Mouse (Mus musculus) heart, postnatal 10 days (tissue): ENCODE data around the gene Arid1b. TPM values are rescaled to one million over a fixed set of nuclear protein-coding genes. Genes with fewer than 3 reads are reported as not detected.

Source experiments
- DNase-seq, 2 experiments: peaks; one replicate each; pipeline ENCODE4 v3.0.0; 2021
- intact Hi-C: fragments of 180-260 bp; cut with DNase I; formaldehyde crosslinking; loops from one replicate; pipeline ENCODE4 v1.15.1; 2025
- total RNA-seq, 2 experiments: library from RNA; stranded (reverse); gene quantifications; 2 replicates each; pipeline ENCODE4 v1.2.3; 2021

Gene Arid1b
- total RNA-seq, 2 experiments from 2014 or later: 38.9 to 41.4 TPM

GRCm38 (mm10) chr17:5012091-5012490, 18.0 kb downstream of the Arid1b start:
- intact Hi-C loops: no loop called here
- DNase-seq: no peak

GRCm38 (mm10) chr17:5012517-5012916, 18.4 kb downstream of the Arid1b start:
- no peak for DNase-seq
- intact Hi-C loops: no loop called here

- intact Hi-C loops: no loop called here
- no peak for DNase-seq
Observed at GRCm38 (mm10) chr17:5014327-5014957, 20.3 kb downstream of the Arid1b start.

- DNase-seq: no peak
- intact Hi-C loops: no loop called here
Observed at GRCm38 (mm10) chr17:5016404-5016803, 22.3 kb downstream of the Arid1b start.

- no peak for DNase-seq
- intact Hi-C loops: no loop called here
Observed at GRCm38 (mm10) chr17:5017065-5017464, 22.9 kb downstream of the Arid1b start.

GRCm38 (mm10) chr17:5021303-5022003, 27.3 kb downstream of the Arid1b start:
- no peak for DNase-seq
- intact Hi-C loops: no loop called here

GRCm38 (mm10) chr17:5022019-5022544, 27.9 kb downstream of the Arid1b start:
- no peak for DNase-seq
- intact Hi-C loops: no loop called here

- no peak for DNase-seq
- intact Hi-C loops: no loop called here
Observed at GRCm38 (mm10) chr17:5023745-5024144, 29.6 kb downstream of the Arid1b start.

GRCm38 (mm10) chr17:5025400-5025799, 31.3 kb downstream of the Arid1b start:
- intact Hi-C loops: no loop called here
- no peak for DNase-seq

- intact Hi-C loops: no loop called here
- DNase-seq: no peak
Observed at GRCm38 (mm10) chr17:5026578-5026977, 32.4 kb downstream of the Arid1b start.

- DNase-seq: no peak
- intact Hi-C loops: no loop called here
Observed at GRCm38 (mm10) chr17:5029148-5029547, 35.0 kb downstream of the Arid1b start.

- no peak for DNase-seq
- intact Hi-C loops: no loop called here
Observed at GRCm38 (mm10) chr17:5030290-5030689, 36.2 kb downstream of the Arid1b start.

- intact Hi-C loops: no loop called here
- DNase-seq: peak; percentile 36 to 41
Observed at GRCm38 (mm10) chr17:5033346-5033745, 39.2 kb downstream of the Arid1b start.

- DNase-seq: no peak
- intact Hi-C loops: no loop called here
Observed at GRCm38 (mm10) chr17:5034201-5034600, 40.1 kb downstream of the Arid1b start.

GRCm38 (mm10) chr17:5036200-5036835, 42.2 kb downstream of the Arid1b start:
- intact Hi-C loops: no loop called here
- DNase-seq: no peak

GRCm38 (mm10) chr17:5037199-5037598, 43.1 kb downstream of the Arid1b start:
- no peak for DNase-seq
- intact Hi-C loops: no loop called here

GRCm38 (mm10) chr17:5039826-5040225, 45.7 kb downstream of the Arid1b start:
- no peak for DNase-seq
- intact Hi-C loops: loop anchor here (5.0 kb wide), 1 partner anchor 38 kb away; no protein-coding TSS in a partner anchor

GRCm38 (mm10) chr17:5043871-5044270, 49.7 kb downstream of the Arid1b start:
- no peak for DNase-seq
- intact Hi-C loops: loop anchor here (5.0 kb wide), 1 partner anchor 42 kb away; no protein-coding TSS in a partner anchor

GRCm38 (mm10) chr17:5045613-5046012, 51.5 kb downstream of the Arid1b start:
- intact Hi-C loops: no loop called here
- DNase-seq: no peak

- intact Hi-C loops: no loop called here
- DNase-seq: no peak
Observed at GRCm38 (mm10) chr17:5047373-5047772, 53.2 kb downstream of the Arid1b start.

GRCm38 (mm10) chr17:5050266-5050665, 56.1 kb downstream of the Arid1b start:
- DNase-seq: no peak
- intact Hi-C loops: no loop called here
